Mouse (Mus musculus): ENCODE measurements at regions not wholly inside any gene's neighbourhood (a gene's known extent, or its start where the extent isn't known, plus 50 kb on each side); places are given as distances from the start of the nearest gene placed in this dataset.

GRCm38 (mm10) chr3:109273074-109273801, 67.2 kb upstream of the Vav3 start:
- TF ChIP-seq TCF12 (IDR thresholded peaks at IDR 0.05; ENCODE audit: low read depth, low read length) (no peak), MEF2A (IDR thresholded peaks at IDR 0.05; ENCODE audit: extremely low read depth, insufficient replicate concordance, low read depth, low read length, poor library complexity, severe bottlenecking) (no peak), POLR2AphosphoS5 (IDR thresholded peaks at IDR 0.05; ENCODE audit: borderline replicate concordance, low read depth, low read length) (no peak), E2F4 (IDR thresholded peaks at IDR 0.05; ENCODE audit: borderline replicate concordance, low read depth, low read length) (no peak), MAX (IDR thresholded peaks at IDR 0.05; ENCODE audit: low read length) (no peak), POLR2A (IDR thresholded peaks at IDR 0.05; ENCODE audit: control insufficient read depth in 1 of 2, insufficient read depth in 1 of 2, low read depth in 1 of 2, low read length in 2 of 2, poor library complexity in 1 of 2) (no peak)
- Histone ChIP-seq H3K4me3 (ENCODE audit: control insufficient read depth in 1 of 2, insufficient read depth in 1 of 2, low read depth in 2 of 2, low read length in 2 of 2) (no peak overlapping the region), H3K9ac (ENCODE audit: control insufficient read depth, low read depth, low read length, poor library complexity, severe bottlenecking) (no peak overlapping the region), H3K79me2 (ENCODE audit: control insufficient read depth, insufficient read depth, low read length, poor library complexity) (no peaks in the 10 kb centered on the region), H3K27me3 (ENCODE audit: control insufficient read depth in 1 of 2, insufficient read depth in 2 of 2, low read length in 2 of 2) (no peaks in the 10 kb centered on the region; a peak in 1 of 4 replicates), H3K27ac (ENCODE audit: control insufficient read depth, low read depth, low read length) (no peak overlapping the region), H3K4me1 (ENCODE audit: control insufficient read depth in 1 of 2, insufficient read depth in 2 of 2, low read length in 2 of 2) (no peaks in the 10 kb centered on the region), H3K36me3 (ENCODE audit: control insufficient read depth in 1 of 2, insufficient read depth in 2 of 2, low read length in 2 of 2) (no peaks in the 10 kb centered on the region), H3K9me3 (replicated peaks; ENCODE audit: insufficient read depth, low read length) (no peaks in the 10 kb centered on the region)
- no peak for DNase-seq (ENCODE audit: low read depth, low spot score)

GRCm38 (mm10) chr3:109273802-109274155, 66.7 kb upstream of the Vav3 start:
- no peak overlapping the region for H3K27ac ChIP-seq (ENCODE audit: control insufficient read depth, low read depth, low read length)
- no peak overlapping the region for H3K4me3 ChIP-seq (ENCODE audit: control insufficient read depth in 1 of 2, insufficient read depth in 1 of 2, low read depth in 2 of 2, low read length in 2 of 2)
- no peaks in the 10 kb centered on the region for H3K4me1 ChIP-seq (ENCODE audit: control insufficient read depth in 1 of 2, insufficient read depth in 2 of 2, low read length in 2 of 2)

GRCm38 (mm10) chr3:109279086-109279485, 61.4 kb upstream of the Vav3 start:
- H3K27ac ChIP-seq (ENCODE audit: control insufficient read depth, low read depth, low read length) = no peak overlapping the region
- no peaks in the 10 kb centered on the region for H3K4me1 ChIP-seq (ENCODE audit: control insufficient read depth in 1 of 2, insufficient read depth in 2 of 2, low read length in 2 of 2)
- no peaks in the 10 kb centered on the region for H3K9me3 ChIP-seq (replicated peaks; ENCODE audit: insufficient read depth, low read length)
- DNase-seq (ENCODE audit: low read depth, low spot score) = no peak
- TF ChIP-seq POLR2AphosphoS2 (IDR thresholded peaks at IDR 0.05; ENCODE audit: low read length) (no peak), NRF1 (IDR thresholded peaks at IDR 0.05; ENCODE audit: insufficient read depth, low read depth, low read length, poor library complexity, severe bottlenecking) (no peak), MEF2A (IDR thresholded peaks at IDR 0.05; ENCODE audit: extremely low read depth, insufficient replicate concordance, low read depth, low read length, poor library complexity, severe bottlenecking) (no peak), ZMIZ1 (IDR thresholded peaks at IDR 0.05; ENCODE audit: low read depth, low read length) (no peak), MAFK (IDR thresholded peaks at IDR 0.05; ENCODE audit: borderline replicate concordance, low read depth, low read length) (no peak)
- no peaks in the 10 kb centered on the region for H3K27me3 ChIP-seq (ENCODE audit: control insufficient read depth in 1 of 2, insufficient read depth in 2 of 2, low read length in 2 of 2)
- no peak overlapping the region for H3K9ac ChIP-seq (ENCODE audit: control insufficient read depth, low read depth, low read length, poor library complexity, severe bottlenecking)
- H3K79me2 ChIP-seq (ENCODE audit: control insufficient read depth, insufficient read depth, low read length, poor library complexity) = no peaks in the 10 kb centered on the region
- no peaks in the 10 kb centered on the region for H3K36me3 ChIP-seq (ENCODE audit: control insufficient read depth in 1 of 2, insufficient read depth in 2 of 2, low read length in 2 of 2)
- H3K4me3 ChIP-seq (ENCODE audit: control insufficient read depth in 1 of 2, insufficient read depth in 1 of 2, low read depth in 2 of 2, low read length in 2 of 2) = no peak overlapping the region

More at GRCm38 (mm10) chr3:109273802-109274155, 66.7 kb upstream of the Vav3 start:
- Histone ChIP-seq H3K79me2 (ENCODE audit: control insufficient read depth, insufficient read depth, low read length, poor library complexity) (no peaks in the 10 kb centered on the region), H3K9ac (ENCODE audit: control insufficient read depth, low read depth, low read length, poor library complexity, severe bottlenecking) (no peak overlapping the region), H3K27me3 (ENCODE audit: control insufficient read depth in 1 of 2, insufficient read depth in 2 of 2, low read length in 2 of 2) (no peaks in the 10 kb centered on the region; a peak in 1 of 4 replicates), H3K9me3 (replicated peaks; ENCODE audit: insufficient read depth, low read length) (no peaks in the 10 kb centered on the region), H3K36me3 (ENCODE audit: control insufficient read depth in 1 of 2, insufficient read depth in 2 of 2, low read length in 2 of 2) (no peaks in the 10 kb centered on the region)
- no peak for DNase-seq (ENCODE audit: low read depth, low spot score)
- TF ChIP-seq ZMIZ1 (IDR thresholded peaks at IDR 0.05; ENCODE audit: low read depth, low read length) = no peak
- TF ChIP-seq MEF2A (IDR thresholded peaks at IDR 0.05; ENCODE audit: extremely low read depth, insufficient replicate concordance, low read depth, low read length, poor library complexity, severe bottlenecking) = no peak
